Mouse (Mus musculus) cerebellum, postnatal 25 days (tissue): ENCODE results near the gene Nr2f2.

Experiments used
- DNase-seq, 2 experiments: peaks; one replicate each; pipeline ENCODE4 v3.0.0; 2021; ENCODE audit warnings: mixed read lengths in 2 of 2

Nr2f2 gene

DNA sequence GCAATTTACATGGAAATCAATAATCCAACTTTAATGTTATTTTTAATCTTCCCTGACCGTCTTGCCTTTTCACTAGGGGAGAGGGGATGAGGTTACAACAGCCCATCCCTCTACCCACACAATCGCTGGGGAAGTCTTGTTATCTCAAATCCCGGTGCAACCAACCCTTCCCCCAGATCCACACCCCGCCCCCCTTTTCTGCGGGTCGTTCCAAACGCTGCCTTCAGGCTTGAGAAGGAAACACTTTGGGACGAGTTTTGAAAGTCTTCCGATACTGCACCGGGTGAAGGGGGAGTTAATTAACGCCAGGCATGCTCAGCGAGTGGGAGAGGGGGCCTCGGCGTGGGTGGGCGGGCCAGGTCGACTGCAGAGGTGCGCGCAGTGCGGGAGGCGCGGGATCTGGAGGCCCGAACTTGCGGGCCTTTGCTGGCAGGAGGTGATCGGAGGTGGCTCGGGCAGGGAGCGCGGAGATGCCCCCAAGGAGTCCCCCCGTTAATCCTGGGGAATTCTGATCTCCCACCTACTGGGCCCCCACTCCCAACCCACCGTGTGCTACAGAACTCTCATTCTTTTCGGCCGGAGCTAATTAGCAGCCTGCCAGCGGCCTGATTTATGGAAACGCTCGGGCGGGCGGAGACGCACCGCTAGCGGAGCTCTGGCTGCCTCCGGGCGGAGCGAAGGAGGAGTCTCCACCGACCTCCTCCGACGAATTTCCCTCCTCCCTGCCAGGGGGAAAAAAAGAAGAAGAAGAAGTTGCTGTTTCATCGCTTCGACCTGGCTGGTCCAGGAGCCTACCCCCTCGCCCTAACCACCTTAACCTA is 35.1 kb downstream of the Nr2f2 start:
- peak in 1 of 2 experiments; percentile 34 for DNase-seq

DNA sequence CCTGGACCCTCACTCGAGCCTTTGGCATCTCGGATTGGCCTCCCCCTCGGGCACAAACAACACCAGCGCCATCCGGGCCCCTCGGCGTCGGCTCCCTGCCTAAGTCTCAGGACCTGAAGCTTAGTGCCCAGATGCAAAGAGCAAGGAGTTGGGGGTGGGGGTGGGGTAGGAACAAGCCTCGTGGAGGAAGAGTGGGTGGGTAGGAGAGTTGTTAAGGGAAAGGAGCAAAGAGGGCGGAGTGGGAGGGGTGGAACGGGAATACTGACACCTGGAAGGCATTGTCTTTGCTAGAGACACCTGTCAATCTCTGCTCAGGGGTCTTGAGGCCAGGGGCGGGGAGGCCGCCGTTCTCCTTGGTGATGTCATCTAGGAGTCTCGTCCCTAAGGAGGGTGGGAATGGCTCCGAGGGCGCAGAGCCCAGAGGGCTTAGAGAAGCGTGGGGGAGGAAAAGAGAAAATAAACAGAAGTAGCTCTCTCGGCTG is 35.7 kb downstream of the Nr2f2 start:
- DNase-seq, result no peak

DNA sequence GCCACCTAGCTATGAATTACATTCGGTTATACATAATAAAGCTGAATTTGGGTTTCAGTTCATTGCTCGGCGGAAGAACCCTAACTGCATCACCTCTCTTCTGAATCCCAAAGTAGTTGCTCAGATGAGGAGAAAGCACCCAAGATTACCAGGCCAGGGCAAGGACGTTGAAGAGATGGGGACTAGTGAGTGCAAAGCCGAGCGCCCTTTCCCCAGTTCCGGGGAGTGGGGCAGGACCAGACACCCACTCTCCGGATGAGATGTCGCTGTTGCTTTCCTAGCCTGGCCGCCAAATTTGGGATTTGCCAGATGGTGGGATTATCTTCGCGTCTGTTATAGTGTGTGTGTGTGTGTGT is 36.4 kb downstream of the Nr2f2 start:
- DNase-seq, result no peak

DNA sequence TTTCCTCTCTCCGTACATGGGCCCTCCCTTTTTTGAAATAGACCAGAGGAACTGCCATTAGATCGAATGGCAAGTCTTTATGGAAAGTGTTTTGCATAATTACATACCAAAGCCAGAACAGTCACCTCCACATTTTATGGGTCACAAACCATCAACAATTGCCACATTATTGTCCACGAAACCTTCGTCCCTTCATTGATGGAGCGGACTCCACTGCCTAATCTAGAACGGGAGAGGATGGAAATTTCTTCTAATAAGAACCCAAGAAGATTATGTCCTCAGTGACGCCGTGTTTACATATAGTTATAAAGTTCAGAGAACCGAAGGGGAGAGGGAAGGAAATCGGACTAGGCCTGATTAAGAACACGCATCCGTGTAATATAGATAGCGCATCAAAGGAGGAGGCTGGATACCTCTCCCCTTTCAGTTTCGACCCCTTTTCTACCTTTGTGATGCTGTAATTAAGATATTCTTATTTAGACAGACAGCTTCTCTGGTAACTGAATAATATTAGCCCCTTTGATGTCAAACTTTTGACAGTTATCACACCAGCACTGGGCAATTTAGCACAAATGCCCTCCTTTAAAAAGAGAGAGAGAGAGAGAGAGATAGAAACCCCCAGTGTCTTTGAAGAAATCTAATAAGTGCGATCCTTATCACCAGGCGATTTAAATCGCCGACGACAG is 36.9 kb downstream of the Nr2f2 start:
- DNase-seq, result no peak

GRCm38 (mm10) chr7:70329037-70329516 is 37.5 kb downstream of the Nr2f2 start:
- DNase-seq, result no peak

DNA sequence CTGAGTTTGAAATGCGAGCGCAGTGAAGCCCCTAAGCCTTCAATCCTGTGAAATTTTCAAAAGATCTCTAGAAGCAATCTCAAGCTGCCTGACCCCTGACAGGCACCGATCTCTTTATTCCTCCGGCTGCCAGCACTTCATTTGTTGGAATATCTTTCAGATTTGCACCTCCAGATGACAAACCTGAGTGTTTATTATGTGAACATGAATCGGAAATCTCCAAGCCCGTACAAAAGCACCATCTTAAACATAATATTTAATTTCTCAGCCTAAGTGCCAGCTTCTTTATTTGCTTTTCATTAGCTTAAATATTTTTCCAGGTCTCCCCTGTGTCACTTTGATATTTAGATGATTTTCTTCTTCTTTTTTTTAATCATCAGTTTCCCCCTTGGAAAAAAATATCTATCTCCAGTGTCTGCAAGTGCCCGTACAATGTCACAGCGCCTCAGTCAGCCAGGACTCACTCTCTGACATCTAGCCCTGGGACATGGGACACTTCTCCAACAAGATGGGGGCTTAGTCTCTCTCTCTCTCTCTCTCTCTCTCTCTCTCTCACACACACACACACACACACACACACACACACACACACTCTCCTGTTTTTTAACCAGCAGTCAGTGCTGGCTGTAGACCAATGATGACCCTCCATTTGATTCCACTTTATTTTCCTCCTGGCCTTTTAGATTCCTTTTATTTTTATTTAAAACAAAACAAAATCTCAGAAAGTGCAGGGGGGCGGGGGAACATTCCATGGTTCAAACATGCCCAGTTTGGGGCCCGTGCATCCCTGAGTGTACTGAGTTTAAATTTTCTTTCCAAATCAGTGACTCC is 38.1 kb downstream of the Nr2f2 start:
- no peak for DNase-seq

DNA sequence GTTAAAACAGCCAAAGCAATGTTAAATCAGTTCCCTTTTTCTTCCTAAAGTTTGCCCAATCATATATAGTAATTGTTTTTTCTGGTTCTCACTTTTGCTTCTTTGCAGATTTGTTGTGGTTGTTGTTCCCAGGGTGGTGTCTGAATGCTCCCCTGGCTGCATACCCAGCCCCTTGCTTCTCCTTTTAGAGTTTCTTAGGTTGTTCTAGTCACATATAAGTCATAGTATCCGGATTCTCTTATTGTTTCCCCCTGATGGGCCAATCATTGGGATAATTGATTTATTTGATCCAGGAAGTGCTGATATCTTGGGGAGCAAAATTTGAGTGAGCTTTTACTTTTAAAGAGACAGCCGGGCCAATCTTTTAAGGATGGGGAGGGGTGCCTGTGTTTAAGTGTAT is 39.3 kb downstream of the Nr2f2 start:
- no peak for DNase-seq

DNA sequence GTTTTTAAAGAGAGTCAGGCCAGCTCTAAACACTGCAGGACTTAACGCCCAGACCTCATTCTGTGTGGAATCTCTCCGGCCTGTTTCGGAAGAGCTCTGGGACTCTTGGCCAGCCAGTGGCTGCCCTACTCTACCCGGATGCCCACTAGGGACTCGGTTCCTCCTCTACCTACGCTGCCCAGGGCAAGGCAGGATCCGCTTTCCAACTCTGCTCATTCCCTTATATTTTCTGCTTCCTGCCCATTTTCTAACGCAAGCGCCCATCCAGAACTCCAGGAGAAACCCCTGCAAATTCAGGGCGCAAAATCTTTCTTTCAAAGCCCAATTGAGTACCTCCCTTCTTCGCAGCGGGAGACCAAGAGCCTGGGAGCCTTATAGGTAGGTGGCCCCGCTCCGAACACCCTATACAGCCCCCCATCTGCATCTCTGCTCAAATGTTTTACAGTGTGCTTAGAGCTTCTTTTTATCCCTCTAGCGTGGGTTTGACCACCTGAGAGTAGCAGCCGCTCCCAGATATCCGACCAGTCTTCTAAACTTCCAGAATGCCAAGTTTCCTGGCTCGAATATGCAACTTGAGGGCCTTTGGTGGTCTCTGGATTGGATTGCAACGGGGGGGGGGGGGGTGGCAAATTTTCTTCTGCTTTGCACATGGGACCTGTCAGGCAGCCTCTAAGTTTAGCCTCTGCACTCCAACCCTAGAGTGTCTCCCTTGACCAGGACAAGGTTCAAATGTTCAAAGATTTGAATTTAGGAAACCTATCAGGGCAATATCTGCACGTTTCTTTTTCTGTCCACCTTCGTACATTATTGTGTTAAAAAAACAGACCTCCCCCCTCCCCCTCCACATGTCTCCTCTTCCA is 40.1 kb downstream of the Nr2f2 start:
- no peak for DNase-seq

GRCm38 (mm10) chr7:70325381-70325780 is 41.2 kb downstream of the Nr2f2 start:
- DNase-seq, result no peak

DNA sequence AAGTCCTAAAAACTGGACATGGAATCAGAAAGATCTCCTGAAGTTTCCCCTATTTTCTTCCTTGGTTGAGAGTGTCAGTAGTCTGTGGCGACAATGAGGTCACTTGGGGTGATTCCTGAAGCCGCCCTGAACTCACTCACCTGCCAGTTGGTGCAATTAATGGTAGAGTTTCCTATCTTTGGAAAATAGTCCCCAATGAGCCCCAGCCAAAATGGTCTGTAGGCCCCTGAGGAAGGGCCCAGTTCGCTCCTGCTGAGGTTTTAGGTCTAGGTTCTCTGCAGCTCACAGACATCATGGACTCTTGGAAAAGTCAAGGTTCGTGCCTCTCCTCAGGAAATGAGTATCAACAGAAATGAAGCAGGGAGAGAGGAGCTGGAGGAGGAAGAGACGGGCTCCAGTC is 42.0 kb downstream of the Nr2f2 start:
- no peak for DNase-seq

DNA sequence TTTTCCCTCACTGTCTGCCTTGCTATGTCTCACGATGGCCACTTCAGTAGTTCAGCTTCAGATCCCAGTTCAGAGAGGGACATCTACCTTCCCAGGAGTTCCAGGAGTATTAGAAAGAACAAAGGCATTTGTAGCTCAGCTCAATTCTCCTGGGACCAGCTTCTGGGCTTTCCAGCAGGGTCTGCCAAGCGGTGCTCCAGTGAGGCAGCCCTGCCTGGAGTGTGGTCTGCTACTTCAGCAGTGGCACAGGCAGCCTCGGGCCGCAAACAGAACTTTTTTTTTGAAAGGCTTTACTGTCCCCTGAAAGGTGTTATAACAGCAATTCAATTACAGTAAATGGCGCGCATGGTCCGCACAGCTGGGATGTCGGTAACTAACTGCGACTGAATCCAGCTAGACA is 42.5 kb downstream of the Nr2f2 start:
- no peak for DNase-seq

DNA sequence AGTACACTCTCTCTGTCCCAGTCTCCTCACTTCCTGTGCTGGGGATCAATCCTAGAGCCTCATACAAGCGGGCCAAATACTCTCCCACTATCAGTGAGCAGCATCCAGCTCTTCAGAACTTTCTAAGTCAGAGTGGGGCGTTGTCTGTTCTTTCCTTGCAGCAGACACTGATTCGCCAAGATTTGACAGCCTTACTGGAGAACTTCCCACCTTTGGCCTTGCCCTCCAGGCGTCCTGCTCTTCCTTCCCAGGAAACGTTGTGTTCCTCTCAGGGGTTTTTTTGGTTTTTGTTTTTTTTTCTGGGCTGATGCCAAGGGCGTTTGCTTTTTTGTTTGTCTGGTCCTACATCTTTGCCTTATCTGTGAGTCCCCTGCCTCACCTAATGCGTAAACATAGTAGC is 60.8 kb downstream of the Nr2f2 start:
- no peak for DNase-seq

DNA sequence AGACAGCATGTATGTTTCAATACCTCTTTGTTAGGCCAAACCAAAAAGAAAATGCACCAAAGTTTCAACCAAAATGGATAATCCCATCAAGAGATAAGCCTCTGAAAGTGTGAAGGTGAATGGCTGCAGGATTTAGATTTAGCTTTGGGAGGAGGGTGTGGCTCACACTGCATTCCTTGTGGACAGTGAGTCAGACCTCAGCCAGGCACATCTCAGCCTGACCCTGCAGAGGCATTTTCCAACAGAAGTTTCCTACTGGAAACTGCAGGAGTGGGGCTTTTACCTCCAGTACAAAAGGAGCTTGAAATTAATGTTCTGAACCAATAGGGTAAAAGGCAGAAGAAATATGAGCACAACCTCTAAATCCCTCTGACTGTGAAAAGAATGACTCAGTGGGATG is 62.1 kb downstream of the Nr2f2 start:
- DNase-seq, result no peak
